Mouse (Mus musculus) intestine, postnatal 0 days (tissue): ENCODE data around the gene Med8. TPM values are rescaled to one million over a fixed set of nuclear protein-coding genes. Genes with fewer than 3 reads are reported as not detected.

Experiments
- ATAC-seq: fragments of 200-750 bp; cut with Nextera tagmentation; 2 replicates; pipeline ENCODE4 v1.8.0; 2017; ENCODE audit warnings: mild to moderate bottlenecking, moderate TSS enrichment, moderate library complexity
- H3K27ac ChIP-seq: fragments of 300-500 bp; sonication (generic); 2 replicates; pipeline ENCODE4 v1.5.1; 2014; ENCODE audit warnings: mild to moderate bottlenecking, low read depth, low read length, moderate library complexity
- H3K27me3 ChIP-seq: fragments of 300-500 bp; sonication (generic); replicated peaks from 2 replicates; pipeline ENCODE4 v1.6.1; 2014; ENCODE audit warnings: low read length, mixed read lengths; ENCODE audit not compliant: control insufficient read depth, insufficient read depth
- H3K36me3 ChIP-seq: fragments of 300-500 bp; sonication (generic); 2 replicates; pipeline ENCODE4 v1.6.1; 2014; ENCODE audit warnings: mild to moderate bottlenecking, moderate library complexity; ENCODE audit not compliant: control insufficient read depth, insufficient read depth
- H3K4me1 ChIP-seq: fragments of 300-500 bp; sonication (generic); replicated peaks from 2 replicates; pipeline ENCODE4 v1.6.1; 2014; ENCODE audit warnings: antibody characterized with exemption, low read length, mixed read lengths; ENCODE audit not compliant: control insufficient read depth, insufficient read depth
- H3K4me2 ChIP-seq: fragments of 300-500 bp; sonication (generic); replicated peaks from 2 replicates; pipeline ENCODE4 v1.6.1; 2014; ENCODE audit warnings: low read depth, mild to moderate bottlenecking, moderate library complexity
- H3K4me3 ChIP-seq: fragments of 300-500 bp; sonication (generic); 2 replicates; pipeline ENCODE4 v1.5.1; 2014; ENCODE audit warnings: low read depth, low read length
- H3K9ac ChIP-seq: fragments of 300-500 bp; sonication (generic); 2 replicates; pipeline ENCODE4 v1.6.1; 2014; ENCODE audit warnings: mild to moderate bottlenecking, low read depth, low read length
- H3K9me3 ChIP-seq: fragments of 300-500 bp; sonication (generic); 2 replicates; pipeline ENCODE4 v1.6.1; 2016; ENCODE audit warnings: mixed run types; ENCODE audit not compliant: control insufficient read depth
- CTCF ChIP-seq: sonication (generic); IDR thresholded peaks from 2 replicates; pipeline ENCODE4 v1.5.1; 2016; ENCODE audit warnings: low read depth, mild to moderate bottlenecking, control low read depth, antibody characterized with exemption, moderate library complexity
- WGBS: fragments of 180-500 bp; shearing (Covaris S2); extraction: QIAGEN DNeasy Blood & Tissue Kit; methylation state at CpG from one replicate; pipeline ENCODE4 v1.1.7; 2014; 5-methylcytosine and 5-hydroxymethylcytosine counted together
- polyA plus RNA-seq: library from polyadenylated mRNA; unstranded; fragments of >200 nt; fragmentation: Nextera tagmentation; extraction: Ambion mirVana; gene quantifications from 2 replicates; pipeline ENCODE4 v1.2.1, GENCODE M21; 2015

Gene Med8
- polyA plus RNA-seq, 1 experiment from 2014 or later = 71.8 TPM

GRCm38 (mm10) chr4:118446415-118447153 lies 37.4 kb downstream of the Med8 start:
- peak; percentile 31; the same call in 1 of the 2 replicates for TF ChIP-seq CTCF
- 30% methylated on average over 24 of the region's 24 CpGs for WGBS

GRCm38 (mm10) chr4:118457345-118457975 lies 48.3 kb downstream of the Med8 start, which contains the start of gene Mpl:
Gene Mpl, minus strand, starts transcription at chr4:118457513.
- Histone ChIP-seq H3K4me2 (no peak within 1 kb of the TSS), H3K36me3 (no peaks in the 10 kb centered on the region), H3K4me3 (no peak within 1 kb of the TSS), H3K9ac (no peak within 1 kb of the TSS), H3K27ac (no peak within 1 kb of the TSS), H3K9me3 (no peaks in the 10 kb centered on the region), H3K4me1 (no peaks in the 10 kb centered on the region), H3K27me3 (no peaks in the 10 kb centered on the region)
- 67% methylated on average over 9 of the region's 9 CpGs for WGBS
- ATAC-seq = no peak
- no peak for TF ChIP-seq CTCF

More at GRCm38 (mm10) chr4:118446415-118447153, 37.4 kb downstream of the Med8 start:
- Histone ChIP-seq H3K4me3 (peak overlapping the region; percentile 30), H3K27ac (no peak overlapping the region), H3K4me2 (peak overlapping the region; percentile 74), H3K9me3 (no peaks in the 10 kb centered on the region), H3K4me1 (no peaks in the 10 kb centered on the region), H3K9ac (peak overlapping the region; percentile 37; the same call in 1 of the 2 replicates), H3K27me3 (no peaks in the 10 kb centered on the region), H3K36me3 (no peaks in the 10 kb centered on the region)
- ATAC-seq = peak; percentile 64

- H3K4me1 ChIP-seq = no peaks in the 10 kb centered on the region
- no peak overlapping the region for H3K4me2 ChIP-seq
- 94% methylated on average over 3 of the region's 3 CpGs for WGBS
- TF ChIP-seq CTCF = no peak
- H3K9ac ChIP-seq = no peak overlapping the region
- no peak overlapping the region for H3K27ac ChIP-seq
- no peaks in the 10 kb centered on the region for H3K27me3 ChIP-seq
- H3K9me3 ChIP-seq = no peaks in the 10 kb centered on the region
- H3K4me3 ChIP-seq = no peak overlapping the region
- ATAC-seq = no peak
- H3K36me3 ChIP-seq = no peaks in the 10 kb centered on the region
Measured at GRCm38 (mm10) chr4:118464956-118465355, 55.8 kb downstream of the Med8 start.

Other genes starting within 250 kb of the Med8 start
- gene Kdm4a, start 229.3 kb upstream of the Med8 start, polyA plus RNA-seq = 11.6 and 13.1 TPM in 2 replicates
- 32.8 and 37.9 TPM in 2 replicates for gene Ptprf, start 117.9 kb upstream of the Med8 start, polyA plus RNA-seq
- gene Szt2, start 64 bp upstream of the Med8 start, polyA plus RNA-seq = 2.8 and 4.2 TPM in 2 replicates
- gene Elovl1, start 18.8 kb downstream of the Med8 start, polyA plus RNA-seq = 221 and 225 TPM in 2 replicates
- gene Cdc20, start 28.0 kb downstream of the Med8 start, polyA plus RNA-seq = 37.3 and 42.7 TPM in 2 replicates
- 0.05 and 0.10 TPM in 2 replicates for gene Mpl, start 48.2 kb downstream of the Med8 start, polyA plus RNA-seq
- 11.3 and 11.9 TPM in 2 replicates for gene Tie1, start 80.7 kb downstream of the Med8 start, polyA plus RNA-seq
- gene 2610528J11Rik, start 117.7 kb downstream of the Med8 start, polyA plus RNA-seq = 119 TPM in 2 replicates
- 19.8 and 20.7 TPM in 2 replicates for gene Tmem125, start 134.7 kb downstream of the Med8 start, polyA plus RNA-seq
- gene Cfap57, start 211.4 kb downstream of the Med8 start, polyA plus RNA-seq = 0.29 and 0.42 TPM in 2 replicates
- 76.2 and 79.9 TPM in 2 replicates for gene Ebna1bp2, start 211.5 kb downstream of the Med8 start, polyA plus RNA-seq
- gene Olfr62, start 249.6 kb downstream of the Med8 start, polyA plus RNA-seq = not detected in 2 replicates